Mouse (Mus musculus) limb, embryonic 11.5 days (tissue): Measurements from ENCODE around the gene Gfod1. TPM values are rescaled to one million over a fixed set of nuclear protein-coding genes. Genes with fewer than 3 reads are reported as not detected.

Source experiments
- ATAC-seq: fragments of 200-750 bp; cut with Nextera tagmentation; 2 replicates; pipeline ENCODE4 v1.8.0; 2017; ENCODE audit warnings: low read depth; ENCODE audit not compliant: insufficient number of reproducible peaks, low FRiP score, low TSS enrichment
- DNase-seq: peaks from one replicate; pipeline ENCODE4 v3.0.0-alpha.2; 2015; ENCODE audit warnings: low spot score
- H3K27ac ChIP-seq: fragments of 300-500 bp; sonication (generic); replicated peaks from 2 replicates; pipeline ENCODE4 v1.5.1; 2014; ENCODE audit warnings: low read depth, mild to moderate bottlenecking, low read length
- H3K27me3 ChIP-seq: fragments of 300-500 bp; sonication (generic); 2 replicates; pipeline ENCODE4 v1.6.1; 2014; ENCODE audit warnings: mild to moderate bottlenecking, low read length, mixed read lengths; ENCODE audit not compliant: control insufficient read depth, insufficient read depth
- H3K36me3 ChIP-seq: fragments of 300-500 bp; sonication (generic); 2 replicates; pipeline ENCODE4 v1.6.1; 2014; ENCODE audit warnings: mild to moderate bottlenecking, low read length, moderate library complexity, mixed read lengths; ENCODE audit not compliant: control insufficient read depth, insufficient read depth
- H3K4me1 ChIP-seq: fragments of 300-500 bp; sonication (generic); 2 replicates; pipeline ENCODE4 v1.6.1; 2014; ENCODE audit warnings: low read length, mixed read lengths; ENCODE audit not compliant: control insufficient read depth, insufficient read depth
- H3K4me2 ChIP-seq: fragments of 300-500 bp; sonication (generic); 2 replicates; pipeline ENCODE4 v1.6.1; 2014; ENCODE audit warnings: low read depth, mild to moderate bottlenecking, moderate library complexity; ENCODE audit not compliant: severe bottlenecking
- H3K4me3 ChIP-seq: fragments of 300-500 bp; sonication (generic); 2 replicates; pipeline ENCODE4 v1.5.1; 2014; ENCODE audit warnings: low read depth, low read length
- H3K9ac ChIP-seq: fragments of 300-500 bp; sonication (generic); 2 replicates; pipeline ENCODE4 v1.6.1; 2014; ENCODE audit warnings: mild to moderate bottlenecking, low read length
- H3K9me3 ChIP-seq: fragments of 300-500 bp; sonication (generic); 2 replicates; pipeline ENCODE4 v1.6.1; 2016; ENCODE audit warnings: low read length; ENCODE audit not compliant: control insufficient read depth
- WGBS: fragments of 180-500 bp; shearing (Covaris S2); extraction: QIAGEN DNeasy Blood & Tissue Kit; methylation state at CpG from one replicate; pipeline ENCODE4 v1.1.7; 2014; 5-methylcytosine and 5-hydroxymethylcytosine counted together
- polyA plus RNA-seq: library from polyadenylated mRNA; unstranded; fragments of >200 nt; fragmentation: Nextera tagmentation; extraction: Ambion mirVana; gene quantifications from 2 replicates; pipeline ENCODE4 v1.2.1, GENCODE M21; 2014

Gene Gfod1
- 0.30 and 0.31 TPM in 2 replicates for polyA plus RNA-seq

DNA sequence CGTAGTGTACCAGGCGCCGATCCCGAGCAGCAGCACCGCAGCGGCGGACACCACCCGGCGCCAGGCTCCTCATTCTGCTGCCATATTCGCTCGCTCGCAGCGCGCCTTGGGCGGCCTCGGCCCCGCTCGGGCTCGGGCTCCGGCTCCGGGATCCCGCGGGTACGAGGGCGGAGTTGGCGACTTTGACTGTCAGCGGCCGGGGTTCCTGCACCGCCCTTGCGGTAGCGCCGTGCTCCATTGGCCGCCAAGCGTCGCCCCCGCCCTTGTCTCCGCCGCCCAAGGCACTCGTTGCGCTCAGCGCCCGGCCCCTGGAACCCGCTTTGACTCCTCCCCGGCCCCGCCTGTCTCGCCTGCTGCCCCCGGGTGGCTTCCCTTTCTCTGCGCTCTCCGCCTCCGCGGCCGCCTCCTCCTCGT is at the start of gene Gfod1:
Gene Gfod1 (minus strand): TSS at position 155 of the 414 bp plus-strand sequence.
- Histone ChIP-seq H3K4me1 (peaks cover 8% of the 10 kb centered on the region; the same call in 1 of the 2 replicates), H3K27me3 (peaks cover 35% of the 10 kb centered on the region), H3K9ac (peak within 1 kb of the TSS; percentile 58), H3K36me3 (no peaks in the 10 kb centered on the region), H3K4me2 (peak within 1 kb of the TSS; percentile 100), H3K27ac (no peak within 1 kb of the TSS), H3K9me3 (no peaks in the 10 kb centered on the region), H3K4me3 (peak within 1 kb of the TSS; percentile 58)
- ATAC-seq, result peak; percentile 93
- under 1% methylated on average over 53 of the region's 53 CpGs for WGBS
- peak; percentile 94 for DNase-seq

DNA sequence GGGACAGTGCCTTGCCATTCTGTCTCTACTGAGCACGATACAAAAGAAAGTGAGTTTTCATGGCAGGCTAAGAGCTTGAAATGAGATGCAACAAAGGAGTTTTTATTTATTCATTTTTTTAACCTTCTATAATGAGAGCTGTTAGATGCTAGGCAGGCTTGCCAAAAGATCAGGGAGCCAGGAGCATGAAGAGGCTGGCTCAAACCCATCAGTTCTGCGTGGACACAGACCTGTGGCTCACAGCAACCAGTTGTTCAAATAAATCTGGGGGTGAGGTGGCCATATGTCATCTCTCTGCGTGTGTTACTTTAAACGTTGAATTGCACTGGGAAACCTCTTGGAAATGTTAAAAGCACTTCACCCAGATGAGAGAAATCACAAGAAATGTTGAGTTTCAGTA is 49.4 kb upstream of the Gfod1 start:
- H3K4me1 ChIP-seq, result peaks cover 3% of the 10 kb centered on the region; the same call in 1 of the 2 replicates
- DNase-seq (no peak), ATAC-seq (no peak)
- H3K9ac ChIP-seq, result no peak overlapping the region
- 87% methylated on average over 4 of the region's 4 CpGs for WGBS
- H3K4me2 ChIP-seq, result no peak overlapping the region
- H3K27me3 ChIP-seq, result no peaks in the 10 kb centered on the region
- no peaks in the 10 kb centered on the region for H3K9me3 ChIP-seq
- H3K4me3 ChIP-seq, result no peak overlapping the region
- H3K27ac ChIP-seq, result no peak overlapping the region
- no peaks in the 10 kb centered on the region for H3K36me3 ChIP-seq

DNA sequence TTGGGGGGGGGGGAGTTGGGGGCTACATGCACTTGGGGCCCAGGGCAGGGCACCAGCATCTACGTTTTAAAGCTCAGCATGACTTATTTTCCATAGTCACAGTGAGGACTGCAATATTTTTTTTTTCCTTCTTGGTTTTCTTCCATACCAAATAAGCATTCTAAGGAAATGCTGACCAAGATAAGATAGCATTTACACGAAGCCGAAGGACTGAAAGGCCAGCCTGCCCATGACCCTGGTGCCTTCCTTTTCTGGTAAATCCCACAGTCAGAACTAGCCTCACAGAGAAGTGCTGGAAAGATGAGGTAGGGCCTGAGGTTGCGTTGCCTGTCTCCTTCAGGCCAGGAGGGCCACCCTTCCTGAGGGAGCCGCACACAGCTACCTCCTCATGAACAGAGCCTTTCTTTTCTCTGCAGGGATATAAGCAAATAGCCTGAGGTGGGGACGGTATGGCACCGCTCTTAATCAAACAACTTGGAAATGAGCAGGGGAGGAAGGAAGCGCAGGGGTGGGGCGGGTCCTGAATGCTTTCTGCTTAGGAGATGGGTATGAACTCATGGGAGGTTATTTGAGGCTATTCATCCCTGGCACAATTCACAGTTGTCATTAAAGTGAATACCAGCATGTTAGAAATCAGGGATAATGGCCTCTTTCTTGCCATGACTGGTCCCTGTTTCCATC is 46.7 kb upstream of the Gfod1 start:
- no peak for DNase-seq
- H3K4me1 ChIP-seq, result peaks cover 3% of the 10 kb centered on the region; the same call in 1 of the 2 replicates
- no peak overlapping the region for H3K4me3 ChIP-seq
- H3K9ac ChIP-seq, result no peak overlapping the region
- 87% methylated on average over 9 of the region's 9 CpGs for WGBS
- no peak overlapping the region for H3K4me2 ChIP-seq
- ATAC-seq, result no peak
- no peaks in the 10 kb centered on the region for H3K36me3 ChIP-seq
- H3K27me3 ChIP-seq, result no peaks in the 10 kb centered on the region
- no peak overlapping the region for H3K27ac ChIP-seq
- no peaks in the 10 kb centered on the region for H3K9me3 ChIP-seq

DNA sequence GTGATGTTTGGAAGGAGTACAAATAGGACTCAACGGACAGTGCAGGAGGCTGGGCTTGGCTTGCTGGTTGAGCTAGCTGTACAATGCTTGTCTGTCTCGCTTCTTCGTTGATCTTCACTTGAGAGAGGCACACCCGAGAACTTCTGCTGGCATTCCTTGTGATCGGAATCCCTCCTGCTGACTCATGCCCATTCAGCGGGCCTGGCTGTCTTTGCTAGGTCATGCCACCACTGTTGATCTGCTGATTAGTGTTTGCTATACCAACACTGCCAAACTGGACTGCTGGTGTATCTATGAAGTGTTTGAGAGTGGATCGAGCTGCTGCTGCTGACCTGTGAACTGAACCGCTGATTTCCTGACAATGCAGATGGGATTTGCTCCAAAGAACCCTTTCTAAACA is 45.4 kb upstream of the Gfod1 start:
- no peak overlapping the region for H3K9ac ChIP-seq
- no peaks in the 10 kb centered on the region for H3K4me1 ChIP-seq
- no peak overlapping the region for H3K27ac ChIP-seq
- no peak for ATAC-seq
- no peak overlapping the region for H3K4me3 ChIP-seq
- no peaks in the 10 kb centered on the region for H3K36me3 ChIP-seq
- WGBS, result 93% methylated on average over 8 of the region's 8 CpGs
- no peaks in the 10 kb centered on the region for H3K27me3 ChIP-seq
- no peak for DNase-seq
- no peaks in the 10 kb centered on the region for H3K9me3 ChIP-seq
- H3K4me2 ChIP-seq, result no peak overlapping the region

DNA sequence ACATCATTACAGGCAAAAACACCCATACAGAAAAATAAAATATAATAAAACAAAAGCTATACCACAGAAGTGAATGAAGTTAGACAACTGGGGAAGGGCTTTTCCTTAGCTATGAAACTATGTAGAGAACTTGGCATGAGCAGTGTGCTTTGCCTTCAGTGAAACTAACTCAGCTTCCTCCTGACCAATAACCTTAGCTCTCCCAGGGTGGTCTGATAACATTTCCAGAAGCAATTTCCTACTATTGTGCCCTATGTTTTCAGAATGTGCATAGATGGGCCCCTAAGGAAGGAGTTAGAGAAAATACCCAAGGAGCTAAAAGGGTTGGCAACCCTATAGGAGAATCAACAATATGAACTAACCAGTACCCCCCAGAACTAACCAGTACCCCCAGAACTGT is 42.9 kb upstream of the Gfod1 start:
- Histone ChIP-seq H3K4me2 (no peak overlapping the region), H3K27ac (no peak overlapping the region), H3K27me3 (no peaks in the 10 kb centered on the region), H3K4me1 (no peaks in the 10 kb centered on the region), H3K36me3 (no peaks in the 10 kb centered on the region), H3K9me3 (no peaks in the 10 kb centered on the region), H3K9ac (no peak overlapping the region), H3K4me3 (no peak overlapping the region)
- DNase-seq (no peak), ATAC-seq (no peak)

DNA sequence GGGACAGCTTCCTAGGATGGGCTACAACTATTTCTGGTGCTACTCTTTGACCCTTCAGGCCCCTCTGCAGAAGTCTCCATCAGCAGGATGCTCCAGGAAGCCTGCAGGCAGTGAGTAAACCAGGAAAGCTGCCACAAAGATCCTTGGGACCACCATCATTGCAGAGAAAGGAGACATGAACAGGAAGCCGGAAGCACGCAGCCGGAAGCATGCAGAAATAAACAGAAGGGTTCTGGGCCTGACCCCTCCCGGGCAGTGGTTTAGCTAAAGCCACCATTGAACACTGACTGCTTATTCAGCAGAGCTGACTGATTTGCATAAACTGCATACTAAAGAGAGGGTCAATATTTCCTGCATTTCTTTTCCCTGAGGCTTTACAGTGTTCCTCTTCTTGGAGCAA is 34.7 kb upstream of the Gfod1 start:
- no peaks in the 10 kb centered on the region for H3K27me3 ChIP-seq
- no peak overlapping the region for H3K27ac ChIP-seq
- DNase-seq (no peak), ATAC-seq (no peak)
- no peak overlapping the region for H3K4me3 ChIP-seq
- WGBS, result 94% methylated on average over 4 of the region's 4 CpGs
- no peaks in the 10 kb centered on the region for H3K9me3 ChIP-seq
- H3K4me1 ChIP-seq, result no peaks in the 10 kb centered on the region
- H3K4me2 ChIP-seq, result no peak overlapping the region
- no peak overlapping the region for H3K9ac ChIP-seq
- no peaks in the 10 kb centered on the region for H3K36me3 ChIP-seq

DNA sequence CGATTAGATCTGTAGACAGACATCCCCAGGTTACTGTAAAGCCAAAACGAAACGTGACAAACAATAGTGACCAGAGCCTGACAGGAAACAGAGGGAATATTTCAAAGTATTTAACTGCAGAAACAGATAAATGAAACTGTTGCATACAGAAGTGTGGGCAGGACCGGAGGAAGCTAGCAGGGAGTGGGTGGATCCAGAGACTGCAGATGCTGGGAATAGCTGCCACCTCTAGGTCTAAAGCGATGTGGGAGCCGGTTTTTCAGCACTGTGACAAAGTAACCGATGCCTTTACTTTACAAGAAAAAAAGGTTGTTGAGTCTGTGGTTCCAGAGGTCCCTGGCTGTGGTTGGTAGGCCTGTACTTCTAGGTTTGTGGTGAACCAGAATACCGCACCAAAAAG is 34.0 kb upstream of the Gfod1 start:
- no peaks in the 10 kb centered on the region for H3K36me3 ChIP-seq
- ATAC-seq, result no peak
- no peaks in the 10 kb centered on the region for H3K27me3 ChIP-seq
- H3K27ac ChIP-seq, result no peak overlapping the region
- no peaks in the 10 kb centered on the region for H3K4me1 ChIP-seq
- H3K9me3 ChIP-seq, result no peaks in the 10 kb centered on the region
- no peak for DNase-seq
- H3K4me3 ChIP-seq, result no peak overlapping the region
- WGBS, result 92% methylated on average over 8 of the region's 8 CpGs
- no peak overlapping the region for H3K9ac ChIP-seq
- H3K4me2 ChIP-seq, result no peak overlapping the region

DNA sequence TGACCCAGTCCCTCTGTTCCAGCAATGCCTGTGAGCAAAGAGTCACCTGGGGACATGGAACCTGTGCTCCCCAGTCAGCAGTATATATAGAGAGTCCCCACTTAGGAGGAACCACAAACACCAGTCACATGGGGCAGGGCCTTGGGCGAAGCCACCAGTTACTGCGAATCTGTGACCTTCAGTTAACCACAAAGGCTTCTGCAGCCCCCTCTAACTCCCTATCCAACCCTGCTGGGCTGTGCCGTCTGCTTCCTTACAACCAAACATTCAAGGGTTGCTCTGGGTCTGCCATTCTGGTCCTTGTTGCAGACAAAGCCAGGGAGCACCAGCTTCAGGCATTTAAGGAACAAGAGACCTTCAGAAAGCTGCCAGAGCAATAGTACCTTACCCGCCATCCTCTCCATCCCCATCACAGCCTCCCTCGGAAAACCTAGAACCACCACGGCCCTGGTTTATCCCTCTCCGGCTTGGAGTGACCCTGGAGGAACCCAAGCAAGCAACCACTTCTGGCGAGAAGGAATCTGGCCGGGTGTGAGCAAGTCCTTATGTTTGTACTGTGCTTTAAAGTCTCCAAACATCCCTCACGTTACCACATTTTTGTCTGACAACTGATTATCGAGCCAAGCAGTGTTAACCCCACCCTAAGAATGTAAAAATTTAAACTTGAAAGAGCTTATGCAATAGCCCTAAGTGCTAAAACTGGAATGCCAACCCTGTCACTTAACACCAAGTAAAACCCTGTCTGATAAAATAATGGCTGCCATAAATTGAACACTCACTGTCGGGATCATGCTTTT is 32.7 kb upstream of the Gfod1 start:
- Histone ChIP-seq H3K9me3 (no peaks in the 10 kb centered on the region), H3K27me3 (no peaks in the 10 kb centered on the region), H3K36me3 (no peaks in the 10 kb centered on the region), H3K27ac (no peak overlapping the region), H3K4me1 (no peaks in the 10 kb centered on the region), H3K4me3 (no peak overlapping the region), H3K4me2 (no peak overlapping the region), H3K9ac (no peak overlapping the region)
- ATAC-seq (no peak), DNase-seq (no peak)
- WGBS, result 65% methylated on average over 12 of the region's 12 CpGs
